Mouse (Mus musculus) testis, adult 2 months (tissue): ENCODE data around the gene Lekr1.

Source experiments
- CTCF ChIP-seq: fragments of 200-500 bp; IDR thresholded peaks from 2 replicates; pipeline ENCODE4 v1.5.1; 2012; ENCODE audit warnings: low read depth, mild to moderate bottlenecking, inconsistent platforms, low read length, moderate library complexity; ENCODE audit not compliant: control insufficient read depth, insufficient read depth, insufficient replicate concordance
- POLR2A ChIP-seq: fragments of 200-500 bp; IDR thresholded peaks from 2 replicates; pipeline ENCODE4 v1.6.1; 2012; ENCODE audit warnings: low read depth, mild to moderate bottlenecking, inconsistent platforms, low read length, moderate library complexity; ENCODE audit not compliant: control insufficient read depth

- TF ChIP-seq POLR2A, result no peak
- TF ChIP-seq CTCF, result no peak
Measured at GRCm38 (mm10) chr3:65648913-65649312, 17.1 kb upstream of the Lekr1 start.
